Mouse (Mus musculus) neural tube, embryonic 11.5 days (tissue): ENCODE measurements at regions not wholly inside any gene's neighbourhood (a gene's known extent, or its start where the extent isn't known, plus 50 kb on each side); places are given as distances from the start of the nearest gene placed in this dataset.

Experiments used
- ATAC-seq: fragments of 200-750 bp; cut with Nextera tagmentation; 2 replicates; pipeline ENCODE4 v1.8.0; 2017; ENCODE audit warnings: moderate number of reproducible peaks, mild to moderate bottlenecking, moderate TSS enrichment, moderate library complexity; ENCODE audit not compliant: insufficient read depth, low FRiP score, low TSS enrichment
- DNase-seq: peaks from one replicate; pipeline ENCODE4 v3.0.0-alpha.2; 2015; ENCODE audit warnings: low spot score
- H3K27ac ChIP-seq: fragments of 300-500 bp; sonication (generic); 2 replicates; pipeline ENCODE4 v1.5.1; 2014; ENCODE audit warnings: low read depth, mild to moderate bottlenecking, low read length
- H3K27me3 ChIP-seq: fragments of 300-500 bp; sonication (generic); 2 replicates; pipeline ENCODE4 v1.6.1; 2014; ENCODE audit warnings: mild to moderate bottlenecking, low read length, mixed read lengths; ENCODE audit not compliant: control insufficient read depth, insufficient read depth
- H3K36me3 ChIP-seq: fragments of 300-500 bp; sonication (generic); 2 replicates; pipeline ENCODE4 v1.6.1; 2014; ENCODE audit warnings: mild to moderate bottlenecking, low read length, moderate library complexity, mixed read lengths; ENCODE audit not compliant: control insufficient read depth, insufficient read depth
- H3K4me1 ChIP-seq: fragments of 300-500 bp; sonication (generic); 2 replicates; pipeline ENCODE4 v1.6.1; 2014; ENCODE audit warnings: low read length, mixed read lengths; ENCODE audit not compliant: control insufficient read depth, insufficient read depth
- H3K4me2 ChIP-seq: fragments of 300-500 bp; sonication (generic); 2 replicates; pipeline ENCODE4 v1.6.1; 2014; ENCODE audit warnings: low read depth, mild to moderate bottlenecking, moderate library complexity
- H3K4me3 ChIP-seq: fragments of 300-500 bp; sonication (generic); 2 replicates; pipeline ENCODE4 v1.5.1; 2014; ENCODE audit warnings: low read depth, low read length
- H3K9ac ChIP-seq: fragments of 300-500 bp; sonication (generic); 2 replicates; pipeline ENCODE4 v1.6.1; 2014; ENCODE audit warnings: mild to moderate bottlenecking, low read length
- H3K9me3 ChIP-seq: fragments of 300-500 bp; sonication (generic); 2 replicates; pipeline ENCODE4 v1.6.1; 2016; ENCODE audit warnings: low read length; ENCODE audit not compliant: control insufficient read depth
- WGBS: fragments of 180-500 bp; shearing (Covaris S2); extraction: QIAGEN DNeasy Blood & Tissue Kit; methylation state at CpG from one replicate; pipeline ENCODE4 v1.1.7; 2014; 5-methylcytosine and 5-hydroxymethylcytosine counted together

GRCm38 (mm10) chr19:14225787-14226186 lies 312.5 kb downstream of the Olfr1505 start:
- Histone ChIP-seq H3K9me3 (no peaks in the 10 kb centered on the region), H3K9ac (no peak overlapping the region), H3K4me1 (no peaks in the 10 kb centered on the region), H3K4me2 (no peak overlapping the region), H3K27me3 (no peaks in the 10 kb centered on the region), H3K36me3 (no peaks in the 10 kb centered on the region), H3K4me3 (no peak overlapping the region), H3K27ac (no peak overlapping the region)
- WGBS, result 67% methylated on average over 4 of the region's 4 CpGs
- ATAC-seq, result no peak
- no peak for DNase-seq

- Histone ChIP-seq H3K27ac (no peak overlapping the region), H3K4me2 (no peak overlapping the region), H3K9me3 (no peaks in the 10 kb centered on the region), H3K4me3 (no peak overlapping the region), H3K27me3 (no peaks in the 10 kb centered on the region), H3K36me3 (no peaks in the 10 kb centered on the region), H3K4me1 (no peaks in the 10 kb centered on the region), H3K9ac (no peak overlapping the region)
- no peak for ATAC-seq
- no peak for DNase-seq
Observed at GRCm38 (mm10) chr19:14226521-14226920, 313.2 kb downstream of the Olfr1505 start.

- no peaks in the 10 kb centered on the region for H3K9me3 ChIP-seq
- WGBS, result 60% methylated on average over 5 of the region's 5 CpGs
- no peak overlapping the region for H3K4me3 ChIP-seq
- H3K27ac ChIP-seq, result no peak overlapping the region
- H3K4me2 ChIP-seq, result no peak overlapping the region
- H3K27me3 ChIP-seq, result no peaks in the 10 kb centered on the region
- H3K9ac ChIP-seq, result no peak overlapping the region
- DNase-seq, result no peak
- H3K36me3 ChIP-seq, result no peaks in the 10 kb centered on the region
- H3K4me1 ChIP-seq, result peaks cover 3% of the 10 kb centered on the region; the same call in 1 of the 2 replicates
- ATAC-seq, result no peak
Observed at GRCm38 (mm10) chr19:14243565-14243964, 330.2 kb downstream of the Olfr1505 start.

GRCm38 (mm10) chr19:14246973-14247614 lies 333.8 kb downstream of the Olfr1505 start:
- H3K4me2 ChIP-seq, result no peak overlapping the region
- DNase-seq, result no peak
- no peaks in the 10 kb centered on the region for H3K27me3 ChIP-seq
- no peak for ATAC-seq
- no peaks in the 10 kb centered on the region for H3K36me3 ChIP-seq
- no peak overlapping the region for H3K9ac ChIP-seq
- H3K4me1 ChIP-seq, result no peaks in the 10 kb centered on the region
- 78% methylated on average over 6 of the region's 6 CpGs for WGBS
- H3K9me3 ChIP-seq, result no peaks in the 10 kb centered on the region
- H3K4me3 ChIP-seq, result no peak overlapping the region
- no peak overlapping the region for H3K27ac ChIP-seq

GRCm38 (mm10) chr19:14247979-14248378 lies 334.6 kb downstream of the Olfr1505 start:
- whole genome bisulfite sequencing, result 32% methylated on average over 1 of the region's 1 CpGs
- Histone ChIP-seq H3K4me1 (no peaks in the 10 kb centered on the region), H3K9me3 (no peaks in the 10 kb centered on the region), H3K36me3 (no peaks in the 10 kb centered on the region), H3K4me2 (no peak overlapping the region), H3K27ac (no peak overlapping the region), H3K27me3 (no peaks in the 10 kb centered on the region), H3K9ac (no peak overlapping the region), H3K4me3 (no peak overlapping the region)
- ATAC-seq (no peak), DNase-seq (no peak)

GRCm38 (mm10) chr19:14258621-14259051 lies 339.2 kb downstream of the Tle4 start:
- no peaks in the 10 kb centered on the region for H3K27me3 ChIP-seq
- no peak overlapping the region for H3K4me3 ChIP-seq
- no peaks in the 10 kb centered on the region for H3K9me3 ChIP-seq
- no peak overlapping the region for H3K27ac ChIP-seq
- H3K4me1 ChIP-seq, result no peaks in the 10 kb centered on the region
- DNase-seq (no peak), ATAC-seq (no peak)
- H3K4me2 ChIP-seq, result no peak overlapping the region
- H3K9ac ChIP-seq, result no peak overlapping the region
- H3K36me3 ChIP-seq, result no peaks in the 10 kb centered on the region
- 53% methylated on average over 5 of the region's 5 CpGs for WGBS

- Histone ChIP-seq H3K4me2 (no peak overlapping the region), H3K27me3 (no peaks in the 10 kb centered on the region), H3K9me3 (no peaks in the 10 kb centered on the region), H3K4me1 (no peaks in the 10 kb centered on the region), H3K4me3 (no peak overlapping the region), H3K36me3 (no peaks in the 10 kb centered on the region), H3K9ac (no peak overlapping the region), H3K27ac (no peak overlapping the region)
- 33% methylated on average over 2 of the region's 2 CpGs for WGBS
- DNase-seq, result no peak
- ATAC-seq, result no peak
Observed at GRCm38 (mm10) chr19:14259223-14259622, 338.6 kb downstream of the Tle4 start.

GRCm38 (mm10) chr19:14289331-14289737 lies 308.5 kb downstream of the Tle4 start:
- no peak for ATAC-seq
- Histone ChIP-seq H3K4me3 (no peak overlapping the region), H3K27me3 (no peaks in the 10 kb centered on the region), H3K9ac (no peak overlapping the region), H3K36me3 (no peaks in the 10 kb centered on the region), H3K4me1 (no peaks in the 10 kb centered on the region), H3K27ac (no peak overlapping the region), H3K4me2 (no peak overlapping the region), H3K9me3 (no peaks in the 10 kb centered on the region)
- DNase-seq, result peak; percentile 27
- WGBS, result 61% methylated on average over 1 of the region's 1 CpGs

- H3K4me1 ChIP-seq, result no peaks in the 10 kb centered on the region
- no peaks in the 10 kb centered on the region for H3K36me3 ChIP-seq
- 88% methylated on average over 6 of the region's 6 CpGs for WGBS
- no peak overlapping the region for H3K4me2 ChIP-seq
- no peaks in the 10 kb centered on the region for H3K27me3 ChIP-seq
- H3K9ac ChIP-seq, result no peak overlapping the region
- H3K4me3 ChIP-seq, result no peak overlapping the region
- peak; percentile 31 for DNase-seq
- no peak overlapping the region for H3K27ac ChIP-seq
- no peaks in the 10 kb centered on the region for H3K9me3 ChIP-seq
- ATAC-seq, result no peak
Observed at GRCm38 (mm10) chr19:14290911-14291310, 306.9 kb downstream of the Tle4 start.
